ENCODE assay signal across 8 mouse cellular contexts in the genomic region with DNA sequence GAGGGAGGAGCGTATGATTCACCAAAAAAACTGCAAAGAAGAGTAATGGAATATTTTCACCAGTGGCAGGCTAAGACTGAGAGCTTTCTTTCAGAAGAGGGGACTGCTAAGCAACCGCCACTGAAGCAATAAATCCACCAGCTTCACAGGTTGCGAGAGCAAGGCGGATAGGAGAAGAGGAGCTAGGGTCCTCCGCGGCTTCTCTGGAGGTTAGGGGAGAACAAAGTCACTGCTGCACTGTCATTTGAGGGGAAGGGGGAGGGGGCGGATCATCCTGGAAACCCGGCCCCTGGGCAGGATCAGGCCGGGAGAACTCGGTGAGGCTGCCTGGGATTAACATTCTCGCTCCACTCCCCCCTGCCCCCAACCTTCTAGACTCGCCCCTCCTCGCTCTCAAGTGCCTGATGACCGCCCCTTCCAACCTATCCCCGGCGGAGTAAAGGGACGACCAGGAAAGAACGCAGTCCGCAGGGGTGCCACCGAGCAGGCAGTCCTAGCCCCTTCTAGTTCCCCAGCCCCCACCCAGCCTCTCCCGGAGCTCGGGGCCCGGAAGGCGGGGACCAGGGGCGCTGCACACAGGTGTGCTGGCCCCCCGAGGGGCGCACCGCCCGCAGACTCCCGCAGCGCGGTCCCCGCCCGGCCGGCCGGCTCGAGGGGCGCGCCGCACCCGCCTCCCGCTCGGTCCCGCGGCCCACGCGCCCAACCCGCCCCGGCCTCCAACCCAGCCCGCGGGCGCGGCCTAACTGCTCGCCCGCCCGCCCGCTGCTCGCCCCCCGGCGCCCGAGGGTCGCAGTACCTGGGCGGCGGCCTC. TPM values are rescaled to one million over a fixed set of nuclear protein-coding genes. Genes with fewer than 3 reads are reported as not detected.
DNase-seq lines count a peak whose midpoint lies in the region; ATAC-seq and TF ChIP-seq lines count a peak whose summit lies in the region.

No protein-coding gene starts in this region.

- WGBS in forebrain, embryonic 12.5 days, result under 1% methylated on average over 51 of the region's 64 CpGs
- under 1% methylated on average over 59 of the region's 64 CpGs for WGBS in heart, postnatal 0 days
- under 1% methylated on average over 55 of the region's 64 CpGs for WGBS in neural tube, embryonic 15.5 days

- H3K4me3 ChIP-seq in forebrain, embryonic 12.5 days (replicated peaks), result peak overlapping the region; percentile 99
- peak overlapping the region; percentile 83 for H3K4me3 ChIP-seq in heart, postnatal 0 days (ENCODE audit: low read depth, low read length)
- H3K4me3 ChIP-seq in neural tube, embryonic 15.5 days (replicated peaks), result peak overlapping the region; percentile 100

- no peaks in the 10 kb centered on the region for H3K27me3 ChIP-seq in forebrain, embryonic 12.5 days
- no peaks in the 10 kb centered on the region for H3K27me3 ChIP-seq in heart, postnatal 0 days (ENCODE audit: control insufficient read depth, insufficient read depth, low read length)
- H3K27me3 ChIP-seq in neural tube, embryonic 15.5 days (replicated peaks), result no peaks in the 10 kb centered on the region

- peak; percentile 81 for ATAC-seq in forebrain, embryonic 12.5 days (ENCODE audit: low FRiP score)
- ATAC-seq in heart, postnatal 0 days (ENCODE audit: insufficient read depth, low read depth), result peak; percentile 84
- peak; percentile 82 for ATAC-seq in neural tube, embryonic 15.5 days (ENCODE audit: low FRiP score)

- DNase-seq in ES-CJ7 (ENCODE audit: low read depth, low spot score), result peak; percentile 97
- peak; percentile 23 for DNase-seq in c-Kit-positive CD71-positive TER-119-negative erythroid progenitor cells, embryonic 14.5 days (ENCODE audit: low read depth)
- DNase-seq in heart, postnatal 0 days (ENCODE audit: low spot score), result peak; percentile 90
- peak; percentile 73 to 84 for DNase-seq in kidney, postnatal 4 days
- peak; percentile 36 to 66 for DNase-seq in lung, adult 18-20 months
- peak; percentile 82 for DNase-seq in thymus, postnatal 14 days

- H3K36me3 ChIP-seq in forebrain, embryonic 12.5 days (replicated peaks), result no peaks in the 10 kb centered on the region
- H3K36me3 ChIP-seq in heart, postnatal 0 days (replicated peaks; ENCODE audit: control insufficient read depth, insufficient read depth, low read length), result no peaks in the 10 kb centered on the region
- no peaks in the 10 kb centered on the region for H3K36me3 ChIP-seq in neural tube, embryonic 15.5 days

- no peaks in the 10 kb centered on the region for H3K9me3 ChIP-seq in forebrain, embryonic 12.5 days
- no peaks in the 10 kb centered on the region for H3K9me3 ChIP-seq in heart, postnatal 0 days (replicated peaks; ENCODE audit: control insufficient read depth, low read length)
- H3K9me3 ChIP-seq in neural tube, embryonic 15.5 days (replicated peaks), result no peaks in the 10 kb centered on the region

- TF ChIP-seq EP300 in heart, postnatal 0 days (IDR thresholded peaks at IDR 0.05; ENCODE audit: low read depth), result no peak

- peak overlapping the region; percentile 99 for H3K9ac ChIP-seq in forebrain, embryonic 12.5 days
- peak overlapping the region; percentile 95 for H3K9ac ChIP-seq in heart, postnatal 0 days (replicated peaks; ENCODE audit: low read depth, low read length)
- H3K9ac ChIP-seq in neural tube, embryonic 15.5 days (replicated peaks), result peak overlapping the region; percentile 96

- TF ChIP-seq CTCF in heart, postnatal 0 days (IDR thresholded peaks at IDR 0.05; ENCODE audit: low read depth), result no peak

- H3K27ac ChIP-seq in forebrain, embryonic 12.5 days, result peak overlapping the region; percentile 99
- peak overlapping the region; percentile 95 for H3K27ac ChIP-seq in heart, postnatal 0 days (ENCODE audit: low read depth)
- H3K27ac ChIP-seq in neural tube, embryonic 15.5 days (replicated peaks), result peak overlapping the region; percentile 97

- H3K4me1 ChIP-seq in forebrain, embryonic 12.5 days, result peaks cover 21% of the 10 kb centered on the region
- H3K4me1 ChIP-seq in heart, postnatal 0 days (ENCODE audit: control insufficient read depth, insufficient read depth), result peaks cover 4% of the 10 kb centered on the region; the same call in 1 of the 2 replicates
- peaks cover 29% of the 10 kb centered on the region for H3K4me1 ChIP-seq in neural tube, embryonic 15.5 days

- peak overlapping the region; percentile 63 for H3K4me2 ChIP-seq in forebrain, embryonic 12.5 days
- H3K4me2 ChIP-seq in heart, postnatal 0 days (ENCODE audit: low read depth, low read length), result peak overlapping the region; percentile 79
- peak overlapping the region; percentile 64 for H3K4me2 ChIP-seq in neural tube, embryonic 15.5 days

RNA-seq across cellular contexts. Expression of gene Npepps, which starts 0.8 kb away (rescaled TPM):
- 138 and 146 TPM in 2 replicates for polyA plus RNA-seq in forebrain, embryonic 12.5 days (2016; fragmentation: Nextera tagmentation; extraction: Ambion mirVana)
- 28.1 and 45.8 TPM in 2 replicates for total RNA-seq in heart, postnatal 0 days (2014; rRNA removed; ENCODE audit: low replicate concordance)
- 54.8 and 56.0 TPM in 2 replicates for polyA plus RNA-seq in heart, postnatal 0 days (2015; fragmentation: Nextera tagmentation; extraction: Ambion mirVana)
- polyA plus RNA-seq in neural tube, embryonic 15.5 days (2015; fragmentation: Nextera tagmentation; extraction: Ambion mirVana), result 136 and 145 TPM in 2 replicates

RNA-seq across cellular contexts. Expression of gene Mrpl45, which starts 35.9 kb away (rescaled TPM):
- 51.3 and 53.3 TPM in 2 replicates for polyA plus RNA-seq in forebrain, embryonic 12.5 days (2016; fragmentation: Nextera tagmentation; extraction: Ambion mirVana)
- total RNA-seq in heart, postnatal 0 days (2014; rRNA removed; ENCODE audit: low replicate concordance), result 41.8 and 48.8 TPM in 2 replicates
- 60.3 and 64.6 TPM in 2 replicates for polyA plus RNA-seq in heart, postnatal 0 days (2015; fragmentation: Nextera tagmentation; extraction: Ambion mirVana)
- 38.6 and 43.3 TPM in 2 replicates for polyA plus RNA-seq in neural tube, embryonic 15.5 days (2015; fragmentation: Nextera tagmentation; extraction: Ambion mirVana)

Comparison
In these comparisons a context has a peak if more than half of its experiments do, and no peak if none do; other contexts are left out.
1. Peak in every context shown above with its lines: DNase-seq, ATAC-seq, H3K4me3 ChIP-seq and H3K27ac ChIP-seq.
2. DNase-seq: peak in every context shown above with its lines; median percentile 97 in ES-CJ7; 90 in heart, postnatal 0 days; 82 in thymus, postnatal 14 days; 78 in kidney, postnatal 4 days; 51 in lung, adult 18-20 months; 23 in c-Kit-positive CD71-positive TER-119-negative erythroid progenitor cells, embryonic 14.5 days.